Mouse (Mus musculus): ENCODE data around the gene Itgad.

DNA sequence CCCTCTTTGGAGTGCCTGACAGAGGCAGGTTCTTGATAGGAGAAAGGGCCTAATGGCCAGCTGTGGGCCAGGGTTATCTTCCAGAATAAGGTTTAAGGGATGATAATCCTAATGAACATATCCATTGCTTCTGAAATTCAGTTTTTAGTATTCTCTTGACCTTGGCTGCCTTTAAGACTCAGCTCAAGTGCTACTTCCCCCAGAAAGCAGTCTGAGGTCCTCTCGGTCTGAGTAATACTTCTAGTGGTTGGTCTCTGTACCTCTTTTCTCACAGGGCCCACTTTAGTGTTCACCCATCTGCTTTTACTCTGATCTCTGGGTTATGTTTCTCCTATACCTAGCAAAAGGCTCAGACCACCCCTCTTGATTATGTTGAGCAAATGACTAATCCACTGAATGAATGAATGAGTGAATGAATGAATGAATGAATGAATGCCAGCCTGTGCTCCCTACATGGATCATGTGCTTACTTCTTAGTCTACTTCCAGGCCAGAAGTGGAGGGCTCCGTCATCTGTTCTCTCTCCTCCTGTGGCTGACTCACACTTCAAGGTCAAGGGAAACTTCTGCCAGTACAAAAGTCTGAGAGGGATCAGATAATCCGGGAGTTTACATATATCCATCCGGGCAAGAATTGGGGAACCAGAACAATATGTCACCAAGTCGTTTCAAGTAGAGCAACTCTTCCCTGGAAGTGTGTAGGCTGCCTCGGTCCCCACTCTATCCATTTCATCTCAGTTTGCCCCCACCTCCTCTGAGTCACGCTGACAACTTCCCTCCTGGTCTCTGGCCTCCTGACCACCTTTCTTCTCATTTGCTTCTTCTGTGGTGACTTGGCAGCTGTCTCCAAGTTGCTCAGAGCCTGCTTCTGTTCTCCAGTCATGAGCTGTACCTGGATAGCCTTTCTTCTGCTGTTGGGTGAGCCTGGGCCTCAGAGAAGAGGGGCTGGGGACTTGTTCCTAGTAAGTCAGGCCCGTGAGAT lies 25.1 kb upstream of the Itgad start, which contains the start of gene Itgax:
- TF ChIP-seq POLR2A (IDR thresholded peaks at IDR 0.05; ENCODE audit: control insufficient read depth in 1 of 2, insufficient read depth in 1 of 2, low read depth in 1 of 2, low read length in 2 of 2, poor library complexity in 1 of 2) = no peak
- TF ChIP-seq ZMIZ1 (IDR thresholded peaks at IDR 0.05; ENCODE audit: low read depth, low read length) = no peak
- TF ChIP-seq RCOR1 (IDR thresholded peaks at IDR 0.05; ENCODE audit: low read depth, low read length) = no peak
- no peak for TF ChIP-seq CTCF (IDR thresholded peaks at IDR 0.05 in 2 of 3, conservative IDR thresholded peaks at IDR 0.05 in 1 of 3; ENCODE audit: control insufficient read depth in 1 of 3, insufficient read depth in 1 of 3, low read depth in 2 of 3, low read length in 3 of 3, poor library complexity in 1 of 3, severe bottlenecking in 1 of 3)
- TF ChIP-seq POLR2AphosphoS2 (IDR thresholded peaks at IDR 0.05; ENCODE audit: low read length) = no peak
- TF ChIP-seq NRF1 (IDR thresholded peaks at IDR 0.05; ENCODE audit: insufficient read depth, low read depth, low read length, poor library complexity, severe bottlenecking) = no peak
- no peak for TF ChIP-seq MXI1 (IDR thresholded peaks at IDR 0.05; ENCODE audit: low read depth, low read length)
- TF ChIP-seq KAT2A (conservative IDR thresholded peaks at IDR 0.05; ENCODE audit: low read depth, low read length) = no peak
- TF ChIP-seq ZC3H11A (IDR thresholded peaks at IDR 0.05; ENCODE audit: low read depth, low read length) = no peak
- no peak for TF ChIP-seq EP300 (IDR thresholded peaks at IDR 0.05; ENCODE audit: low read depth in 1 of 2, low read length in 2 of 2)
- no peak for TF ChIP-seq JUND (IDR thresholded peaks at IDR 0.05; ENCODE audit: low read depth, low read length)

All from MEL (cell line).